Mouse (Mus musculus): ENCODE data around the gene Rmnd5a.

DNA sequence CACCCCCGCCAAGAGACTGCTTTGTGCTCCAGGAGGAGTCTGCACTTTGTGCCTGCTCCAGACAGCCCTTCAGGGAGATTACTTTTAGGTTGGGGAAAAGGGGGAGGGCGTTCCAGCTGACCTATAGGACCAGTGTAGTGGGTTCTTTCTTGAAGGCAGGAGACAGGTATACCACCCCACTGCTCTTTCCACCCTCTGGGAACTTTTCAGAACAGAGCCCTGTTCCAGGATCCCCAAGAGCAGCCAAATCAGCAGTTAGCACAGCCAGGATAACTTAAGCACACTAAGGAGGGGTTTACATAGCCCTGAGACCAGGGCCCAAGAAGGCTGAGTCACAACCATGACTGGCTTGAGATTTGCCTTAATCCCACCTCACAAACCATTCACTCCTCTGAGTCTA is 65.5 kb downstream of the Rmnd5a start:
- TF ChIP-seq CTCF (IDR thresholded peaks at IDR 0.05; ENCODE audit: borderline replicate concordance, extremely low read depth, insufficient read depth, insufficient read length) (no peak), POLR2A (IDR thresholded peaks at IDR 0.05; ENCODE audit: borderline replicate concordance, extremely low read depth, insufficient read depth, insufficient read length, poor library complexity, severe bottlenecking) (no peak)
